Mouse (Mus musculus): ENCODE measurements around the gene Il1r1. TPM values are rescaled to one million over a fixed set of nuclear protein-coding genes. Genes with fewer than 3 reads are reported as not detected.
A peak's percentile ranks its signal among the peaks of the same experiment; 100 is the strongest.

The Il1r1 gene
- 9.2 and 12.3 TPM in 2 replicates for polyA plus RNA-seq (2015; fragmentation: Nextera tagmentation; extraction: Ambion mirVana)

DNA sequence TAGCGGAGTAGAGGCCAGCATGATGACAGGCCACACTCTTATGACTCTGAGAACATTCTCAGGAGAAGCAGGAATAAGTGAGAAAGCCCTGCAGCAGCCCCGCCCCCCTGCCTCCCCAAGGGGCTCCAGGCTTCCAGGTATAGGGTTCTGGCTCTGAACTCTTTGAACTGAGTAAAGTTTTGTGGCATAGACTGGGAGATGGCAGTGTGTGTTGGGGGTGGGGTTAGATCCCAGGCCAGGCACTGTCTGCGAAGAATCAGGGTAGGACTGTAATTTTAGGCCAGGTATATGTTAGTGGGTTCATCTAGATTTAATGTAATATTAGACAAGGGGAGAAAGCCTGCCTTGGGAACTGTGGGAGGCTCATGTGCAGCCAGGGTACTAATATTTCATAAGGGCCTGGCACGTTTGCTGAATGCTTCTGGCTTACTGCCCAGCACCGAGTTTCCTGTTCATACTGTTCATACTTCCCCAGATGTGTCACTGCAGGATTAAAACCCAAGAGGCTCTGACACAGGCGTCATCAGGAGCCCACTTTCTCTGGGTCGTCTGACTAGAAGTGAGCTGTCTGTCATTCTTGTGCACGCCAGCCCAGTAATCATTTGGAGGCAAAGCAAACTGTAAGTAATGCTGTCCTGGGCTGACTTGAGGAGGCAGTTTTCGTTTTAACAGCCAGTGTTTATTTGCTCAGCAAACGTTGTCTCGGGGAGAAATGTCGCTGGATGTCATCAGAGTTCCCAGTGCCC is at the start of gene Il1r1:
Il1r1 (plus strand) TSS at position 542 of the 746 bp plus-strand sequence.
- no peak within 1 kb of the TSS for H3K4me3 ChIP-seq (replicated peaks)

DNA sequence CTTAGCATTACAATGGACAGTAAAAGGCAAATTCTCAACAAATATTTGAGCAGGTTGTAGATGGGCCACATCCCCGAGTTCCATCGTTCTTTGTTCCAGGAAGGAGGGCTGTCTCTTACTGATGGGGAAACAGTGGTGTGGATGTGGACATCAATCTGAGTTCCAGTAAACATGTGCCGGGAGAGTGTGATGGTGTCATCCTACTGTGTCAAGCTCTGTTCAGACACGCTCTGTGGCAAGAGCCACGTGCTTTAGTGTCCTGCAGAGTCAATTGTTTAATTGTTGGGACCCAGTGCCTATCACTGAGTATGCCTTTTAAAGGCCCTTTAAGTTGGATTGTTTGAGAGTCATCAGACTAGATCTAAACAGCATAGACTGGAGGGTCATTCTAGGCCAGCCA is 49.8 kb upstream of the Il1r1 start:
- Histone ChIP-seq H3K4me3 (replicated peaks) (no peak overlapping the region), H3K27ac (no peak overlapping the region)
- no peak for DNase-seq

More for the DNA sequence above, at the start of gene Il1r1:
- H3K4me2 ChIP-seq: peak within 1 kb of the TSS; percentile 29
- DNase-seq (no peak), ATAC-seq (ENCODE audit: low read depth) (no peak)
- H3K36me3 ChIP-seq: no peaks in the 10 kb centered on the region
- no peaks in the 10 kb centered on the region for H3K9me3 ChIP-seq (replicated peaks)
- WGBS (ENCODE audit: insufficient replicate concordance): 39% methylated on average over 12 of the region's 12 CpGs
- no peak within 1 kb of the TSS for H3K9ac ChIP-seq
- peaks cover 32% of the 10 kb centered on the region for H3K4me1 ChIP-seq (replicated peaks)
- peak within 1 kb of the TSS; percentile 23 for H3K27ac ChIP-seq
- H3K27me3 ChIP-seq: no peaks in the 10 kb centered on the region

DNA sequence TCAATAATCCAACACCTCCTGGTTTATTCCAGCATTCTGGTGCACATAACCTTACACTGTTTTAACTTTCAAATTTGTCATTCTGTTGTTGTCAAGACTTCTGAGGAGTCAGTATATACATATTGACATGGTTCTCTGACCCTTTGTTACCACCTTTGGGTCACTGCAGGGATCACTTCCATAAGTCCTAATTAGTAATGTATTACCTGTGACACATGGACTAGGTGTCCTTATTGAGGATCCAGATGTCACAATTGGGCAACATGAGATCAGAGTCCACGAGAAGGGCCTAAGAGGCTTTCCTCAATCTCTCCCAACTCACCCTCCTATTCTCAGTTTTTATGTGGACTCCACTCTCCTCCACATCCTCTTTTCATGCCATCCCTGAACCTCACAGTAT is 49.1 kb upstream of the Il1r1 start:
- ATAC-seq (ENCODE audit: low read depth) (peak; percentile 50; the same call in 1 of the 2 replicates), DNase-seq (no peak)
- H3K9me3 ChIP-seq (replicated peaks): no peaks in the 10 kb centered on the region
- H3K9ac ChIP-seq: no peak overlapping the region
- H3K4me1 ChIP-seq (replicated peaks): no peaks in the 10 kb centered on the region; the same call in 1 of the 2 replicates
- no peak overlapping the region for H3K4me2 ChIP-seq
- no peak overlapping the region for H3K4me3 ChIP-seq (replicated peaks)
- WGBS (ENCODE audit: insufficient replicate concordance): 47% methylated on average over 1 of the region's 1 CpGs
- no peak overlapping the region for H3K27ac ChIP-seq
- no peaks in the 10 kb centered on the region for H3K36me3 ChIP-seq
- H3K27me3 ChIP-seq: no peaks in the 10 kb centered on the region

More for the DNA sequence above, 49.8 kb upstream of the Il1r1 start:
- Histone ChIP-seq H3K9me3 (replicated peaks) (no peaks in the 10 kb centered on the region), H3K27me3 (no peaks in the 10 kb centered on the region), H3K9ac (no peak overlapping the region), H3K4me2 (no peak overlapping the region), H3K4me1 (replicated peaks) (no peaks in the 10 kb centered on the region; the same call in 1 of the 2 replicates), H3K36me3 (no peaks in the 10 kb centered on the region)
- no peak for ATAC-seq (ENCODE audit: low read depth)
- 55% methylated on average over 5 of the region's 5 CpGs for WGBS (ENCODE audit: insufficient replicate concordance)

DNA sequence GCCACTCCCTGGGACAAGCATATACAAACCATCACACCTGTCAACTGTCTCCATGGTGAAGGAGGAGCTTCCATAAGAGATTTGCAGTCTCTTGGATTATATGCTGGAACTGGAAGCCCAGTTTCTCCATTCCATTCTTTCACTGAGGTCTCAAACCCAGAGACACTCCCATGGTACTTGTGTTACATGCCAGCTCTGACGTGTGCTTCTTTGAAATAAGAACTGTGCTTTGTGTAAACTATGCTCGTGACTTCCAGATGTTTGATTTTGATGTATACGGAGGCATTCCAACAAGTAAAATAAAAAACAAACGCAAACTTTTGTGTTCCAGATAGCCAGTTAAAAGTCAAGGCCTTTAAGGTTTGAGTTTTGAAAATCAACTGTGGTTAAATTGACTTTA is 45.8 kb upstream of the Il1r1 start:
- H3K4me1 ChIP-seq (replicated peaks): no peaks in the 10 kb centered on the region; the same call in 1 of the 2 replicates
- no peaks in the 10 kb centered on the region for H3K9me3 ChIP-seq (replicated peaks)
- no peaks in the 10 kb centered on the region for H3K27me3 ChIP-seq
- no peak for ATAC-seq (ENCODE audit: low read depth)
- WGBS (ENCODE audit: insufficient replicate concordance): 55% methylated on average over 4 of the region's 4 CpGs
- H3K9ac ChIP-seq: no peak overlapping the region
- no peak overlapping the region for H3K4me2 ChIP-seq
- H3K27ac ChIP-seq: no peak overlapping the region
- DNase-seq: no peak
- no peaks in the 10 kb centered on the region for H3K36me3 ChIP-seq
- no peak overlapping the region for H3K4me3 ChIP-seq (replicated peaks)

- Histone ChIP-seq H3K4me2 (no peak overlapping the region), H3K27me3 (no peaks in the 10 kb centered on the region), H3K4me1 (replicated peaks) (no peaks in the 10 kb centered on the region; the same call in 1 of the 2 replicates), H3K9ac (no peak overlapping the region), H3K36me3 (no peaks in the 10 kb centered on the region), H3K9me3 (replicated peaks) (no peaks in the 10 kb centered on the region), H3K27ac (no peak overlapping the region), H3K4me3 (replicated peaks) (no peak overlapping the region)
- ATAC-seq (ENCODE audit: low read depth) (no peak), DNase-seq (no peak)
- WGBS (ENCODE audit: insufficient replicate concordance): 42% methylated on average over 1 of the region's 1 CpGs
Observed at GRCm38 (mm10) chr1:40179493-40179892, 45.4 kb upstream of the Il1r1 start.

GRCm38 (mm10) chr1:40180861-40181260 is 44.0 kb upstream of the Il1r1 start:
- no peak for ATAC-seq (ENCODE audit: low read depth)

DNA sequence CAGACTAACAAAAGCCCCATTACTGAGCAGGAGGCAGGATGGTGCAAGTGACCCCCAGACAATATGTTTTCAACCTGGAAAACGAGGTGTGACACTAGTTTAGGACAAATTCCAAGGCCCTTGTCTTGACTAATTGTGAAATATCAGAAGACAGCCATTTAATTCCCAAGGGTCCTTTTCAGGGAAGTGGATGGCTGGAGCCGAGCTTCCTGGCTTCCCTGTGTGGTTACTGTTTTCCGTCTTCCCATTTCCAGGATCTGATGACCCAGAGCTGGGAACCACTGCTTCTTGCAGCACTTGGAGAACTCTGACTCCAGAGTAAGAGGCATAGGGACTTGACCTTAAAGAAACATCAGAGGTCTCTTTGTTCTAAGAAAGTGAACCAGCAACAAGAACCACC is 43.2 kb upstream of the Il1r1 start:
- Histone ChIP-seq H3K27ac (no peak overlapping the region), H3K4me2 (no peak overlapping the region), H3K9ac (no peak overlapping the region), H3K4me3 (replicated peaks) (no peak overlapping the region), H3K4me1 (replicated peaks) (no peaks in the 10 kb centered on the region), H3K36me3 (no peaks in the 10 kb centered on the region), H3K9me3 (replicated peaks) (no peaks in the 10 kb centered on the region), H3K27me3 (no peaks in the 10 kb centered on the region)
- WGBS (ENCODE audit: insufficient replicate concordance): 50% methylated on average over 3 of the region's 3 CpGs
- ATAC-seq (ENCODE audit: low read depth) (no peak), DNase-seq (no peak)

More at GRCm38 (mm10) chr1:40180861-40181260, 44.0 kb upstream of the Il1r1 start:
- Histone ChIP-seq H3K36me3 (no peaks in the 10 kb centered on the region), H3K27me3 (no peaks in the 10 kb centered on the region), H3K4me3 (replicated peaks) (no peak overlapping the region), H3K9ac (no peak overlapping the region), H3K4me1 (replicated peaks) (no peaks in the 10 kb centered on the region), H3K9me3 (replicated peaks) (no peaks in the 10 kb centered on the region), H3K27ac (no peak overlapping the region), H3K4me2 (no peak overlapping the region)
- DNase-seq: no peak
- WGBS (ENCODE audit: insufficient replicate concordance): 70% methylated on average over 2 of the region's 2 CpGs

DNA sequence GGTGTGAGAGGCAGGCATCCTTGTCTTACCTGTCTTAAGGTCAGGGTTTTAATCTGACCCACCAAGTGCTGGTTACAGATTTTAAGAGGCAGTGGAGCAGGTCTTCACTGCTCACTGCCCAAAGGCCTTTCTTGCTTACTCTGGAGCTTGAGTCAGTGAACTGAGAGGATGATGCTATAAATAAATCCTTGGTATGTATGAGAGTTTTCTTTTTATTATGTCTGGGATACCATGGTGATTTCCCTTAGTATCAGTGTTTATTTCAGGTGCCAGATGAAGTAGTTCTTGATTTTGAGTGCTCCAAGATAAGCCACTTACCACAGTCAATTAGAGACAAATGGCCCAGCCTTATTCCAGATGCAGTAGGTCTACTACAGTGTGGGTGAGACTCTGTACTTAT is 41.5 kb upstream of the Il1r1 start:
- H3K4me3 ChIP-seq (replicated peaks): no peak overlapping the region
- H3K27ac ChIP-seq: no peak overlapping the region
- H3K9ac ChIP-seq: no peak overlapping the region
- DNase-seq: no peak
- no peaks in the 10 kb centered on the region for H3K36me3 ChIP-seq
- H3K4me2 ChIP-seq: no peak overlapping the region
- H3K27me3 ChIP-seq: no peaks in the 10 kb centered on the region
- H3K9me3 ChIP-seq (replicated peaks): no peaks in the 10 kb centered on the region
- no peaks in the 10 kb centered on the region for H3K4me1 ChIP-seq (replicated peaks)
- no peak for ATAC-seq (ENCODE audit: low read depth)

DNA sequence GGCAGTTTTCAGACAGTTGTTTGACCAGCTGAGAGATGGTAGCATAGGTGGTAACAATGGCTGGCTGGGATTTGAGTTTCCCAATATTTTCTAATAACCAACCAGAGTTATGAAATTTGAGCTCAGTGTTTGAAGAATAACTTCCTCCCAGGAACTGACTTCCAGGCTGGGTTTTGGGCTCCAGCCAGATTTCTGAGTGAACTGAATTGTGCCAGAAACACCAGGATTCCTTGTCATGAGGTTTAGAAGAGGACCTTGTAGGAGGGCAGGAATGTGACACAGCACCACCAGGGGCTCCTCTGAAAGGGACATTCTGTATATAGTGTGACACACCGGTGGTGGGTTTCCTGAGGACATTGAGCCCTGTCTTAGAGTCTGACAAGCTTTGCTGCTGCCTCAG is 36.9 kb upstream of the Il1r1 start:
- no peak for DNase-seq
- ATAC-seq (ENCODE audit: low read depth): no peak
- Histone ChIP-seq H3K27ac (no peak overlapping the region), H3K4me2 (no peak overlapping the region), H3K9ac (no peak overlapping the region), H3K27me3 (no peaks in the 10 kb centered on the region), H3K4me1 (replicated peaks) (no peaks in the 10 kb centered on the region), H3K9me3 (replicated peaks) (no peaks in the 10 kb centered on the region), H3K4me3 (replicated peaks) (no peak overlapping the region), H3K36me3 (no peaks in the 10 kb centered on the region)
- WGBS (ENCODE audit: insufficient replicate concordance): 61% methylated on average over 1 of the region's 1 CpGs

- H3K27ac ChIP-seq: no peak overlapping the region
- no peak for ATAC-seq (ENCODE audit: low read depth)
- 60% methylated on average over 5 of the region's 5 CpGs for WGBS (ENCODE audit: insufficient replicate concordance)
Observed at GRCm38 (mm10) chr1:40190025-40190424, 34.9 kb upstream of the Il1r1 start.

DNA sequence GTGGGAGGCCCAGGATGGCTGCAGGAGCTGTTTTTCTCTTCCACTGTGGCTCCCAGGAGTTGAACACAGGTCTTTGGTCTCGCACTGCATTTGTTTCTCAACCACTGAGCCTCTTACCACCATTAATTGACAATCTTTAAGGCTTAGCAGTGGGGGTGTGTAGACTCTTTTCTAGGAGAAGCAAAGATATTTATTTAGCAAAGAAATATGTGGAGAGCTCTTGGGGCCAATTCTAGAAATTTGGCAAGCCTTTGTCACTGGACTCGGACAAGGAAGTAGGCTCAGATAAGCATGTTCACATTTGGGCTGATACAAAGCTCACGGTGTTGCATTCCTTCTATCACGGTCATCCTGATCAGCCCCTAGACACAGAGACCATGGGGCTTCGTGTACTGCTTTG is 34.0 kb upstream of the Il1r1 start:
- Histone ChIP-seq H3K9me3 (replicated peaks) (no peaks in the 10 kb centered on the region), H3K27ac (no peak overlapping the region), H3K4me2 (no peak overlapping the region), H3K4me1 (replicated peaks) (no peaks in the 10 kb centered on the region), H3K4me3 (replicated peaks) (no peak overlapping the region), H3K36me3 (no peaks in the 10 kb centered on the region), H3K9ac (no peak overlapping the region), H3K27me3 (no peaks in the 10 kb centered on the region)
- no peak for DNase-seq
- no peak for ATAC-seq (ENCODE audit: low read depth)
- WGBS (ENCODE audit: insufficient replicate concordance): 58% methylated on average over 5 of the region's 5 CpGs

More at GRCm38 (mm10) chr1:40190025-40190424, 34.9 kb upstream of the Il1r1 start:
- no peaks in the 10 kb centered on the region for H3K9me3 ChIP-seq (replicated peaks)
- H3K4me3 ChIP-seq (replicated peaks): no peak overlapping the region
- no peak for DNase-seq
- H3K4me2 ChIP-seq: no peak overlapping the region
- no peak overlapping the region for H3K9ac ChIP-seq
- H3K36me3 ChIP-seq: no peaks in the 10 kb centered on the region
- no peaks in the 10 kb centered on the region for H3K4me1 ChIP-seq (replicated peaks)
- no peaks in the 10 kb centered on the region for H3K27me3 ChIP-seq

DNA sequence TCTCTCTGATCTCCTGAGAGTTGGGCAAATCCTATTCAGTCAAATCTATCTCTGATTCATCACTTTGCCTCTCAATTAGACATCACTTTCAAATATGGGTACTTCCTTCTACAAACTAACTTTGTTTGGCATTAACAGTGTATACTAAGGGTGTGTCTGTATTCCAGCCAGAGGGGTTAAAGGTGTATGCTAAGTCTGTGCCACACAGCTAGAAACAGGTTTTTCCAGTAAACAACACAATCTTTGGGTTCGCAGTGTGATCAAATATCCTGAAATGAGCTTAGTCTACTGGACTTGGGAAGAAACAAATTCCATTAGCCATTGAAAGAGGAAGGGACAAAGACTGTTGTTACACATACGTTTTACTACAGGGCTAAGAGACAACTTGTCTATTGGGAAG is 30.6 kb upstream of the Il1r1 start:
- H3K36me3 ChIP-seq: no peaks in the 10 kb centered on the region
- H3K27ac ChIP-seq: no peak overlapping the region
- H3K27me3 ChIP-seq: no peaks in the 10 kb centered on the region
- no peaks in the 10 kb centered on the region for H3K9me3 ChIP-seq (replicated peaks)
- H3K9ac ChIP-seq: no peak overlapping the region
- DNase-seq: no peak
- no peak for ATAC-seq (ENCODE audit: low read depth)
- 69% methylated on average over 2 of the region's 2 CpGs for WGBS (ENCODE audit: insufficient replicate concordance)
- no peak overlapping the region for H3K4me2 ChIP-seq
- no peaks in the 10 kb centered on the region for H3K4me1 ChIP-seq (replicated peaks)
- H3K4me3 ChIP-seq (replicated peaks): no peak overlapping the region

All from liver, embryonic 13.5 days (tissue).